Mouse (Mus musculus) heart, postnatal 0 days (tissue): ENCODE data around the gene Slc2a6.

Experiments used
- CTCF ChIP-seq: IDR thresholded peaks from 2 replicates; pipeline ENCODE4 v1.5.1; 2016; ENCODE audit warnings: antibody characterized with exemption, control low read depth, low read depth
- EP300 ChIP-seq: IDR thresholded peaks from 2 replicates; pipeline ENCODE4 v1.6.1; 2016; ENCODE audit warnings: antibody characterized with exemption, low read depth

DNA sequence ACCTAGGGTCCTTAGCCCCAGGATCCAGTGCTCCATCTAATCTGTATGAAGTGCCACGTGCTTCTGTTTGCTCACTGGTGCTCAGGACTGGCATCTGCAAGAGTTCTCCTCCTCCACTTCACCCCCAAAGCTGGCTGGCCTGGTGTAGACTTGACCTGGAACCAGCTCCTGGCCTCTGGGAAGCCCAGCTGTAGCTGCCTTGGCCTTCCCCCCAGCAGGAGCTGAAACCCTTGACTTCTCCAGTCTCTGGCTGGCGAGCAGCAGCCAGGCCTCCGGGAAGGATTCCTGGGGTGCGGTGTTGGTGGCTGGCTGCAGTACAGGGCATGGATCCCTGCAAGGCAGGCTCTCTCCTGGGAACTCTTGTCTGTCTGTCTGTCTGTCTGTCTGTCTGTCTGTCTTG, 16.4 kb upstream of the Slc2a6 start:
- TF ChIP-seq EP300 = no peak
- no peak for TF ChIP-seq CTCF
